Mouse (Mus musculus): Measurements from ENCODE around the gene Vps13d.

Gene Vps13d

GRCm38 (mm10) chr4:144930366-144930765 lies 264.4 kb downstream of the Vps13d start:
- peak; percentile 92 for DNase-seq

GRCm38 (mm10) chr4:144929811-144930221 lies 265.0 kb downstream of the Vps13d start:
- peak; percentile 92 for DNase-seq

- no peak for DNase-seq
Measured at GRCm38 (mm10) chr4:144928693-144929436, 265.9 kb downstream of the Vps13d start.

All from kidney, postnatal 14 days (tissue).